Mouse (Mus musculus): ENCODE results near the gene Camk2d.

Gene Camk2d

GRCm38 (mm10) chr3:126746148-126746803 is 150.2 kb downstream of the Camk2d start:
- DNase-seq (ENCODE audit: inconsistent ontology term), result peak; percentile 43

DNA sequence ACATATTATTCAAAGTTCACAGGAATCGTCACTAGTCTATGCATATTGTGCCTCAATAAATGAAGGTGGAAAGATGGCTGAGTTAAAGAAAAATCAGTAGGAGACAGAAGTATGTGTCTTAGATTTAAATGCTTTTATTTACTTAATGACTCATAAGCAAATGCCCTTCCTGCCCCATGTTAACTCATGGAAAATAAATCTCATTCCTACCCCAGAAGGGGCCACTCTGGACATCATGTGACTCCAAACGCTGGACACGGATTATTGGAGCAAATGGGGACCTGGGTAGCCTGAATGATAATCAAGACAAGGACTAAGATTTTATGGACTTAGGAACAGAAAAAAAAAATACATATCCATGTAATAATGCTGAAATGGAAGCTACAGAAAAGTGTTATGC is 151.5 kb downstream of the Camk2d start:
- no peak for DNase-seq (ENCODE audit: inconsistent ontology term)

DNA sequence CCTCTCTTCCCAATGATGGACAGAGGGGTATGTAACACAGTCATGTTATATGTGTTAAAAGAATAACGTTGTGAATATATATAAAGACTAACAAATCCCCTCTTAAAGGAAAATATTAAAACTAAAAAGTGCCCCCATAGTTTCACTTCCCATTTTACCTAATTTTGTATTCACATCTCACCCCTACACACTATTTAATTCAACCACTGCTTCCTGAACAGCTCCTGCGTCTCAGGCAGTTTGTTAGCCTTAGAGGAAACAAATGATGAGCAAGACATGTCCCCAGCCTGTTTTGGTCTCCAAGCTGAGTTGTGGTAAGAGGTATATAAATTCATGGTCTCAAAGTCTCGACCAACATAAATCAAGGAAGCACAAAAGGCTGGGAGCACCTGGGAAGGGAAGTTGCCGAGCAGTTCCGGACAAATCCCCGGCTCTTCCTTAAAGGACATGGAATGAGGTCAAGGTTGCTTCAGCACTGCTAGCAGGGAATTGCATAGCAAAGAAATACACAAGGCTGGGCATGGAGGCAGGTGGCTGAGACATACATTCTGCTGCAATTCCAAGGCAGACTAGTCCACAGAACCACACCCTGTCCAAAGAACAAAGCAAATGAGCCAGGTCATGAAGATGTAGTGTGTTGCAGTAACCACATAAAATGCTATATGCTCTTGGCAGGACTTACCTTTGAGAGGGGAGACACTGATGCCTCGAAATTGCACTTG is 155.4 kb downstream of the Camk2d start:
- no peak for DNase-seq (ENCODE audit: inconsistent ontology term)

DNA sequence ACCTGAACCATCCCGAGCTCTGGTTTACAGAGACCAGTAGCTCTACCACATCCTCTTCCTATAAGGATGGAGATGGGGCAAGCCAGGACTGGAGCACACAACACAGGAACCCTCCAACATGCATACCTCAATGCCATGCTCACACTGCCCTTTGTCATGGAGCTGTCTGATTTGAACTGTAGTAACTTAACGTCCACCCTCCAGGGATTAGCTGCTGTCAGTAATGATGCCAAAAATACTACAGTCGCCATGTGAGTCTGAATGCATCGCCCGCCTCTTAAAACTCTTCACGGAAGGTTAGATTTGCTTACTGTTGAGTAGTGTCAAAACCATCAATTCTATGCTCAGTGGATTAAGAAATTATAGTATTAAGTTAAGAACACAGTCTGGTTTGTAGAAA is 156.9 kb downstream of the Camk2d start:
- DNase-seq (ENCODE audit: inconsistent ontology term), result no peak

- no peak for DNase-seq (ENCODE audit: inconsistent ontology term)
These were observed 162.3 kb downstream of the Camk2d start for GRCm38 (mm10) chr3:126758398-126758797.

DNA sequence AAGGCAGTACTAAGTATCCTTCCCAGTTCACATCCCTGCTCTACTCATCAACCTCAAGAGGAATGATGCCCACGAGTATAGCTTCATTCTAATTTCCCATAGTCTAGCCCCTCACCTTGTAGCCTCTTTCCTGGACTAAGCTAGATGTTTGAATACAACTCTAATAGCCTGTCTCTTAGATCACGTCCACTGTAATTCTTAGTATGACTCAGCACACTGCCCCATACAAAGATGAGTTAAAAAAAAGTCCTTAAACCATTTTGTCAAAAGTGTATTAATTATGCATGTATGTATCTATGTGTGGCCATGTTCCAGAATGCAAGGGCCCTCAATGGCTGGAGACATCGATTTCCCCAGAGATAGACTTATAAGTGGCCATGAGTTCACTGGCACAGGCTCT is 164.5 kb downstream of the Camk2d start:
- DNase-seq (ENCODE audit: inconsistent ontology term), result no peak

DNA sequence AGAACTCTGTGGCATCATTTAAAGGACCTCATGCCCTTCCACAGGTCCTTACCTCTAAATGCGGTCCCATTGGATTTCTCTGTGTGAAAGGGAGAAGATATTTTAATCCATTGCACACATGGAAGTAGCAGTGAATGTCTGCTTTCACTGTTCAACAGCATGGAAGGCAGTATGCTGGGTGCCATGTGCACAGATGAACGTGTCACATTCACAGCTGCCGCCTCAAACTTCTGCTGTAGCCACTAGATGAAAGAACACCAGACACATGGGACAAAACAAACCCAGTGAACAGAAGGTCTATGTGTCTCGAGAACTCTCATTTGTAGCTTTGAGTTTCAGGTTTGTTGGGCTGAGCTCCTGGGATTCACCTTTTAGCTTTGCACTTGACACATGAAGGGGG is 168.6 kb downstream of the Camk2d start:
- no peak for DNase-seq (ENCODE audit: inconsistent ontology term)

DNA sequence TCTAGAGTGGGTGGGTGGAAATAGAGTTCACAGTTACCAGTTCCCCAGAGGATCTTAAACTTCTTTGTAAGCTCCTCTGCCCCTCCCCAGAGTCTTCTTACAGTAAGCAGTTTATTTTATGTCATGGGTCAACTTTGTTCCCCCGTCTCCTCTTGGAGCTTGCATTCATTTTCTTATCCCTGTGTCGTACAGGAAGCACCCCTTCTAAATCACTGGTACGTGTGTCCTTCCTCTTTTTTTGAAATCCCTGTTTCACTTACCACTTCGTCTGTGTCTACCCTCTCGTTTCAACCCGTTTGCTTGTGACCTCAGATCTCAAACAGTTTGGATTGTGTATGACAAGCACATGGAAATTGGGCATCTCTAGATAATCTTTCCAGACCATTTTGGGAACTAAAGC is 174.0 kb downstream of the Camk2d start:
- no peak for DNase-seq (ENCODE audit: inconsistent ontology term)

GRCm38 (mm10) chr3:126771032-126771431 is 174.9 kb downstream of the Camk2d start:
- DNase-seq (ENCODE audit: inconsistent ontology term), result no peak

GRCm38 (mm10) chr3:126771541-126771940 is 175.4 kb downstream of the Camk2d start:
- peak; percentile 54 for DNase-seq (ENCODE audit: inconsistent ontology term)

DNA sequence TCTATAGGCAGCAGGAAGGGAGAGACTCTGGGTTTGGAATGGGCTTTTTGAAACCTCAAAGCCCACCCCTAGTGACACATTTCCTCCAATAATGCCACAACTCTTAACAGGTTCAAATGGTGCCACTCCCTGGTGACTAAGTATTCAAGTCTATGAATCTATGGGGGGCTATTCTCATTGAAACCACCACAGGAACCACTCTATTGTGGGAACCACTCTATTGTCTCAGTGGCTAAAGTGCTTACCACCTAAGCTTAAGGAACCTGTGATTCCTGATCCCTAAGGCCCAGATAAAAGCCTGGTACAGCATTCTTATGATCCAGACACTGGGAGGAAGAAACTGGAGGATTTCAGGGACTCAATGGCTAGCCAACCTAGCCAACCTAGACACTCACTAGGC is 179.9 kb downstream of the Camk2d start:
- DNase-seq (ENCODE audit: inconsistent ontology term), result no peak

DNA sequence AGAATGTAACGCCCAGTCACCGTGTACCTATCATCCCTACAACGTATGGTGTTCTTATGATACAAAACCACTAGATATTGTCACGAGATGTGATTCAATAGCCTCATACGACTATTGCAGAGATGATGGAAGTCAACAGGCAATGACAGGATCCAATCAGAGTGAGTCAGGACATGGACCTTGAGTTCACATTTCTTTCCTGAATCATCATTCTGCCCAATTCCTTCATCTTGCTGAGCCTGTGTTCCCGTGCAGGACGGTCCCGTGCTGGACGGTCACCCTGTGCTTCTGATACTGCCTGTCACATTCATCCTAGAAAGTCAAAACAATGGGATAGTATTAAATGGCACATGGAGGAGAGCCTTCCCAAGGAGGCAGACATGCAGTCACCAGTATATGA is 181.0 kb downstream of the Camk2d start:
- no peak for DNase-seq (ENCODE audit: inconsistent ontology term)

DNA sequence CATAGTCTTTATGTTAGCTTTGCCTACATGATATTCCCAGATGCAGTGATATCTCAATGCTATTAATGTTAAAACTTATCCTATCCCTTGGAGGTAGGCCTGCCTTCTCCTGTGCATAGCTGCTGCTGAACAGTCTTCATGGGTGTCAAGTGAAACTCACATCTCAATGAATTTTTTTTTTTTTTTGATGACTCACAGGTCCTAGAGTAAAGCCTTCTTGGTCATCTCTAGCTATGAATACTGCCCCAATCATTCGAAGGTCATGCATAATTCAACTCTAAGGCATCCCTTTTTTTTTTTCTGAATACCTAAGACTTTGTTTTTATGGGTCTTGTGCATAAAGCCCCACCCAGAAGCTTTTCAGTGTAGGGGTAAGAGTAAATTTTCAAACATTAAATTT is 181.8 kb downstream of the Camk2d start:
- DNase-seq (ENCODE audit: inconsistent ontology term), result no peak

GRCm38 (mm10) chr3:126780014-126780615 is 184.0 kb downstream of the Camk2d start:
- DNase-seq (ENCODE audit: inconsistent ontology term), result no peak

DNA sequence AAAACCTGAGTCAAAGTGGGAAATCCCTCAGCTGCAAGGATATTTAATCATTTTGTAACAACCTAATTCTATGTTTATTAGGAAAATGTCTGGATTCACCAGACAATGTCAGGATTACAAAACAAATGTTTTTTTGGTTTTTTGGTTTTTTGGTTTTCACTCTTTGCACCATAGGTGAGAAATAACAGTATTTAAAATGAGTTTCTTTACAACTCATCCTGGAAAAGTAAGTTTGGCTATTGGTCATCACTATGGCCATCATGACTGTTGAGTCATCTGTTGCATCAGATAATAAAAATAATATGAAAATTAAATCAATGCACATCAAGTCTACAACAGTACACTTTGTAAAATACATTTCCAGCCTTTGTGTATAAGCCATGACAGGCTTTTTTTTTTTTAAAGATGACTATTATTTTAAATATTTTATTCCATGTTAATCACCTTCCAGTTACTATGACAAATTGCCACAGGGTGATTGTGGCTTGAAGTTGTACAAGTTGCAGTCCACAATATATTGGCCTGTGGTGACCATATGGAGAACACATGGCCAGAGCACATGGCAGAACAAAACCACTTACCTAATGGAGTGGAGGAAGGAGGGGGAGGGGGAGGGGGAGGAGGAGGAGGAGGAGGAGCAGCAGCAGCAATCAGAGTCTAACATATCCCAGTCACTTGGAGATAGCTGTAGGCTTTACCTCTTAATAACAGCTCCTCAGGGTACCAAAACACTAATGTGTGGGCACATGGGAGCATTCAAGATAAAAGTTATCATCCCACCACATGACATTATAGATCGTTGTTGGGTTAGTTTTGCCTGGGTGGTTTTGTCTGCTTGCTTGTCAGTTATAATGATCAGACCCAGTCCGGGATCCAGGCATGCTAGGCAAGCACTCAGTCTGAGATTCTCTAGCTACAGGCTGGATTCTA is 197.2 kb downstream of the Camk2d start:
- no peak for DNase-seq (ENCODE audit: inconsistent ontology term)

DNA sequence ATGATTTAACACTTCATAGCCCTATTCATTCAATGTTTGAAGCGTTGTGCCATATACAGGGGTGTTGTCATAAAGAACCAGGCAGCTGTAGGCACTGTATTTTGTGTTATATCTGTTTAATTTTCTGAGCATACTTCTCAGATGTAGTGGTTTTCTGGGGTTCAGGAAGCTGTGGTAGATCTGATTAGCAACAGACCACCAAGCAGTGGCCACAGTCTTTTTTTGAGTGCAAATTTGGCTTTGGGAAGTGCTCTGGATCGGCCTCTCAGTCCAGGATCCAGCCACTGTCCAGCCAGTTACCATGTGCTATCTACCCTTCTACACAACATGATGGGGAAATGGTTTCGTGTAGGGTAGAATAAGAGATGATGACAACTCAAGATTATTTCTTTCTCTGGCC is 199.8 kb downstream of the Camk2d start:
- DNase-seq (ENCODE audit: inconsistent ontology term), result no peak

DNA sequence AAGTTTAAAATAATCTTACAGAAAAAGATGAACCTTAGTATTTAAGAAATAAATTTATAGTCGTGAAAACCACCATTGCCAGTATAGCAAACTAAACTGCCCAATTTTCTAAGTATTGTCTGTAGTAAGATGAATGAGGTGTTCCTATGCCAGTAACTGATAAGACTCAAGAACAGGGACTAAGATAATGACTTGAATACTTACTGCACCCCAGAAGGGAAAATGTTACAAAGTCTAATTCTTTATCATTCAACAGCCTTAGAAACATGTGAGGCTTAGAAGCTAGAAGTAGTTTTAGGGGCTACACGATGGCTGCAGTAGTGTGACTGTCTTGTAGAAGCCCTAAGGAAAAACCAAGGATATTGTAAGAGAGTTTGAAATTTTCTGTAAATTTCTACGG is 200.9 kb downstream of the Camk2d start:
- no peak for DNase-seq (ENCODE audit: inconsistent ontology term)

DNA sequence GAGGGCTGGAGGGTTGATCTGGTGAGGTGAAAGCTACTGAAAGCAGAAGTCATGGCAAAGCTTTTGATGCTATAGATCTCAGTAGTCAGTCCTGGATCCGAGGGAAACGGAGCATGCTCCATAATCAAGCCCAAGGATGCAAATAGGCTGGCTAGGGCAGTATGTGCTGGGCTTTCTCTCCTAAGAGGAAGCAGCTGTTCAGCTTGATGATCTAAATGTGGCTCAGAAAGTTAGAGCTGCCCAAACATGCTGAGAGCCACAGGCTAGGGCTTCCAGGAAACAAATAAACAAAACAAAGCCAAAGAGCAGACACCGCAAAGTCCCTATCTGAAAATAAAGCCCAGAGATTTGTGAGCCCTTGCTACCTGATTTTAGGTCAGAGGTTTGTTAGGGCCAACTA is 201.7 kb downstream of the Camk2d start:
- DNase-seq (ENCODE audit: inconsistent ontology term), result no peak

DNA sequence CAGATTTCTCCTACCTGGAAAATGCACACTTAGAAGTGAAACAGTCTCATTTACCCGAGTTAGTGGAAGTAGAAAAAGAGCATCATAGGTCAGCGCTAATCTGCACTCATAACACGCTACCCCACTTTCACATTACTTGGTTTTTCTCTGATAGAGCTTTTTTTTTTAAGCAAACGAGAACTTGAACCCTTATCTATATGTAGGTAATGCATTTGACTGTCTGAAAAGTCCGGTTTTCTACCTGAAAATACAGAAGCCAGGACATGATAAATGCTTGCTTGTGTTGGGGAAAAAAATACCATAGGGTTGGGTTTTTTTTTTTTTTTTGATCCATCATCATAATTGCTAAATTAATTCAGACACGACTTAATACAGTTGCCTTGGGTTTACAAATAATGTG is 206.9 kb downstream of the Camk2d start:
- no peak for DNase-seq (ENCODE audit: inconsistent ontology term)

- no peak for DNase-seq (ENCODE audit: inconsistent ontology term)
These were observed 208.9 kb downstream of the Camk2d start for GRCm38 (mm10) chr3:126804968-126805367.

DNA sequence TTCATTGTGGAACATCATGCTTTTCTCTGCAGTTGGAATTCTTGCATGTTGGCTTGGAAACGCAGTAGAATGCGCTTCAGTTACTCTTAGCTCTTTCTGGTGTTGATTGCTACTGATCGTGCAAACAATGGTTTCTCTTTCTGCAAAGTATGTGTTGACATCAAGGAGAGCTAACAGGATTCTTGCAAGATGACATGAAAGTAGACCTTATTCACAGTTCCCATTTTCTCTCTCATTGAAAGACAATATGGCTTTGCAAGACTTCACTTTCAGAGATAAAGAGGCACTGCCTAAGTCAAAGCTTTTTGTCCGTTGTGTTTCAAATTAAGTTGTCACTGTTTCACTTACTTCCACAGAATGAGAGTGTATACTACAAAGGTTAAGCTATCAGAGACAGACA is 210.0 kb downstream of the Camk2d start:
- DNase-seq (ENCODE audit: inconsistent ontology term), result no peak

GRCm38 (mm10) chr3:126809915-126810314 is 213.8 kb downstream of the Camk2d start:
- no peak for DNase-seq (ENCODE audit: inconsistent ontology term)
